Mouse (Mus musculus) ES-Bruce4 (cell line): ENCODE measurements around the gene Ache. TPM values are rescaled to one million over a fixed set of nuclear protein-coding genes. Genes with fewer than 3 reads are reported as not detected.
"Not testable (repeated sequence)": the region's sequence is repeated elsewhere in the genome, so short reads cannot be mapped to it uniquely, and the experiment has no call there.

ENCODE experiments used
- H3K27ac ChIP-seq: 2 replicates; pipeline ENCODE4 v1.5.1; 2012; ENCODE audit warnings: low read length, inconsistent platforms; ENCODE audit not compliant: insufficient read depth
- H3K27me3 ChIP-seq: 2 replicates; pipeline ENCODE4 v1.6.1; 2012; ENCODE audit warnings: mild to moderate bottlenecking, low read length, inconsistent platforms; ENCODE audit not compliant: control insufficient read depth, poor library complexity, insufficient read depth, severe bottlenecking
- H3K36me3 ChIP-seq: 2 replicates; pipeline ENCODE4 v1.6.1; 2012; ENCODE audit warnings: inconsistent platforms, mild to moderate bottlenecking, low read length, moderate library complexity; ENCODE audit not compliant: control insufficient read depth, poor library complexity, insufficient read depth, severe bottlenecking
- H3K4me1 ChIP-seq: one replicate; pipeline ENCODE4 v1.8.1; 2011; ENCODE audit warnings: low read length; ENCODE audit not compliant: control insufficient read depth, insufficient read depth
- H3K4me3 ChIP-seq: 2 replicates; pipeline ENCODE4 v1.5.1; 2011; ENCODE audit warnings: low read depth, mild to moderate bottlenecking, low read length
- H3K9ac ChIP-seq: 2 replicates; pipeline ENCODE4 v1.6.1; 2012; ENCODE audit warnings: low read depth, mild to moderate bottlenecking, inconsistent platforms; ENCODE audit not compliant: poor library complexity, severe bottlenecking
- H3K9me3 ChIP-seq: replicated peaks from 2 replicates; pipeline ENCODE4 v1.6.1; 2012; ENCODE audit warnings: mild to moderate bottlenecking, low read length, inconsistent platforms; ENCODE audit not compliant: control insufficient read depth, poor library complexity, insufficient read depth, severe bottlenecking
- CTCF ChIP-seq: IDR thresholded peaks from one replicate; pipeline ENCODE4 v1.8.1; 2011; ENCODE audit warnings: low read depth, low read length
- EP300 ChIP-seq: IDR thresholded peaks from 2 replicates; pipeline ENCODE4 v1.6.1; 2011; ENCODE audit warnings: low read depth, low read length; ENCODE audit not compliant: insufficient read depth
- POLR2A ChIP-seq: IDR thresholded peaks from one replicate; pipeline ENCODE4 v1.8.1; 2011; ENCODE audit warnings: low read length; ENCODE audit not compliant: insufficient read depth
- polyA plus RNA-seq: library from polyadenylated mRNA; stranded (reverse); fragments of >200 nt; gene quantifications from 2 replicates; pipeline ENCODE4 v1.2.4, GENCODE M21; 2011; ENCODE audit warnings: low read depth; ENCODE audit not compliant: missing spikeins, insufficient read depth, insufficient read length

Gene Ache
- 0.31 TPM in 1 of 2 replicates, not detected in the other for polyA plus RNA-seq

- Histone ChIP-seq H3K4me1 (no peaks in the 10 kb centered on the region), H3K27me3 (peaks cover 9% of the 10 kb centered on the region; the same call in 1 of the 2 replicates), H3K9ac (peak within 1 kb of the TSS; percentile 10; the same call in 1 of the 2 replicates), H3K27ac (no peak within 1 kb of the TSS), H3K36me3 (no peaks in the 10 kb centered on the region), H3K9me3 (no peaks in the 10 kb centered on the region), H3K4me3 (peak within 1 kb of the TSS; percentile 47)
- no peak for TF ChIP-seq CTCF
- no peak for TF ChIP-seq EP300
- TF ChIP-seq POLR2A: no peak
Observed at GRCm38 (mm10) chr5:137287032-137287952, at the start of gene Ache. TSS of gene Ache (plus strand) at chr5:137287519.

GRCm38 (mm10) chr5:137263897-137264720 lies 23.2 kb upstream of the Ache start:
- no peak overlapping the region for H3K9ac ChIP-seq
- H3K4me1 ChIP-seq: no peaks in the 10 kb centered on the region
- H3K9me3 ChIP-seq: no peaks in the 10 kb centered on the region
- no peaks in the 10 kb centered on the region for H3K27me3 ChIP-seq
- H3K27ac ChIP-seq: no peak overlapping the region
- no peak overlapping the region for H3K4me3 ChIP-seq
- no peak for TF ChIP-seq CTCF
- H3K36me3 ChIP-seq: no peaks in the 10 kb centered on the region

GRCm38 (mm10) chr5:137264787-137265186 lies 22.5 kb upstream of the Ache start:
- TF ChIP-seq CTCF (no peak), EP300 (no peak), POLR2A (no peak)
- no peaks in the 10 kb centered on the region for H3K27me3 ChIP-seq
- H3K9ac ChIP-seq: no peak overlapping the region
- H3K4me3 ChIP-seq: no peak overlapping the region
- H3K27ac ChIP-seq: no peak overlapping the region
- no peaks in the 10 kb centered on the region for H3K36me3 ChIP-seq
- no peaks in the 10 kb centered on the region for H3K9me3 ChIP-seq
- no peaks in the 10 kb centered on the region for H3K4me1 ChIP-seq

- TF ChIP-seq EP300 (peak; percentile 50; the same call in 1 of the 2 replicates), POLR2A (no peak), CTCF (no peak)
- Histone ChIP-seq H3K4me3 (peak overlapping the region; percentile 46), H3K27ac (peak overlapping the region; percentile 69; the same call in 1 of the 2 replicates), H3K9me3 (no peaks in the 10 kb centered on the region), H3K9ac (peak overlapping the region; percentile 20; the same call in 1 of the 2 replicates), H3K36me3 (no peaks in the 10 kb centered on the region), H3K4me1 (no peaks in the 10 kb centered on the region), H3K27me3 (no peaks in the 10 kb centered on the region)
Observed at GRCm38 (mm10) chr5:137268131-137268910, 19.0 kb upstream of the Ache start.

GRCm38 (mm10) chr5:137277360-137278342 lies 9.7 kb upstream of the Ache start:
- TF ChIP-seq CTCF (peak; percentile 35), POLR2A (no peak)
- Histone ChIP-seq H3K4me1 (no peaks in the 10 kb centered on the region), H3K27me3 (no peaks in the 10 kb centered on the region), H3K9ac (no peak overlapping the region), H3K27ac (no peak overlapping the region), H3K9me3 (0 out of 2 replicates have a peak, but pooled peaks cover 3% of the 10 kb centered on the region), H3K4me3 (no peak overlapping the region), H3K36me3 (no peaks in the 10 kb centered on the region)

DNA sequence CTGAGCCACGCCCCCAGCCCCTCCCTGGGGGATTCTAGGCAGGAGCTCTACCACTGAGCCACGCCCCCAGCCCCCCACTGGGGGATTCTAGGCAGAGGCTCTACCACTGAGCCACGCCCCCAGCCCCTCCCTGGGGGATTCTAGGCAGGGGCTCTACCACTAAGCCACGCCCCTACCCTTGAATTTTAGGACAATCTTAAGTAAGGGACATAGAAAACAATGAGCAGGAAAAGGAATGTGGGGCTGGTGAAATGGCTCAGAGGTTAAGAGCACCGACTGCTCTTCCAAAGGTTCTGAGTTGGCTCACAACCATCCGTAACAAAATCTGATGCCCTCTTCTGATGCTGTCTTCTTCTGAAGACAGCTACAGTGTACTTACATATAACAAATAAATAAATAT lies 2.9 kb upstream of the Ache start:
- H3K27me3 ChIP-seq, H3K9ac ChIP-seq, H3K9me3 ChIP-seq, H3K4me1 ChIP-seq, H3K4me3 ChIP-seq, H3K36me3 ChIP-seq, H3K27ac ChIP-seq: not testable (repeated sequence)
